Mouse (Mus musculus) stomach, postnatal 0 days (tissue): Measurements from ENCODE around the gene Med28.

Source experiments
- CTCF ChIP-seq: IDR thresholded peaks from 2 replicates; pipeline ENCODE4 v1.5.1; 2016; ENCODE audit warnings: antibody characterized with exemption, low read depth, mild to moderate bottlenecking, moderate library complexity
- EP300 ChIP-seq: optimal IDR thresholded peaks from 2 replicates; pipeline ENCODE3; 2016; ENCODE audit warnings: antibody characterized with exemption

DNA sequence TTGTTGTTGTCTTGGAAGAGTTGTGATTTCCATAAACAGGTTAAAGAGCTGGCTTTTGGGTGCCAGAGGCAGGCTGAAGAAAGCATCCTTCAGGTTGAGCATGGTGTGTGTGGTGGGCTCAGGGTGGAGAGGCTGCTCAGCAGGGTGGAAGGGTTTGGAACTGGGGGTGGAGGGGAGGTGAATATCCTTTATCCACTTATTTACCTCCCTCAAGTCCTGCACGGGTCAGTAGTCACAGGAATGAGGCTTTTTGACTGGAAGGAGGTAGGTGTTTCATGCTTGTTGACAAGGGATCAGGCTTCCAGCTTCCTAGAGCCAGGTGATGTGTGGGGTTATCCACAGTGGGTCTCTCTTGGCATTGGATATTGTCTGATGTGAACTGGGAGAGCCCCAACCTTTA is 5.4 kb upstream of the Med28 start:
- no peak for TF ChIP-seq EP300
- TF ChIP-seq CTCF: no peak
